In the genomic region with DNA sequence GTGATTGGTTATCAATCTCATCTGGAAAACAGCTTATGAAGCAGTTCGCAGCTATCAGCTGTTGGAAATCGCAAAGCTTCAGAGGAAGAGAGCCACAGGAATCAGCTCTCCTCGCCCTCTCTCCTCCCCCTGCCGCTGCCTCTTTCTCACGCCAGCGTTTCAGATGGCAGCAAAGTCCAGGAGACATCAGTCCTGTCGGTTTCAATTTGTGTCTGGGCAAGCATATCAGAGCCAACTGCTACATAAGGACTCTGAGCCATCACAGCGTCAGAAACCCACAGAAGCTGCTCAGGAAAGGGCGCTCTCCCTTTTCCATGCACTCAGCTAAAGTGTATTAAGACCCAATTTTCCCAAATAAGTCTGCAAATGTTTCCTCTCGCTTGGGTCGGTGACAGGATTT, we compare ENCODE assay signal across 8 mouse cellular contexts.
DNase-seq lines count a peak whose midpoint lies in the region; ATAC-seq and TF ChIP-seq lines count a peak whose summit lies in the region.

No protein-coding gene starts in this region.

- H3K4me1 ChIP-seq in heart, embryonic 14.5 days (ENCODE audit: control insufficient read depth in 2 of 2, insufficient read depth in 2 of 2, low read length in 2 of 2): peaks cover 2 to 7% of the 10 kb centered on the region in 2 experiments; a peak in 2 of 4 replicates
- peaks cover 38% of the 10 kb centered on the region for H3K4me1 ChIP-seq in midbrain, embryonic 13.5 days (replicated peaks)

- peak overlapping the region; percentile 53 for H3K4me3 ChIP-seq in layer of hippocampus, adult 2 months
- peak overlapping the region; percentile 6 to 19 for H3K4me3 ChIP-seq in heart, embryonic 14.5 days (ENCODE audit: control insufficient read depth in 1 of 2, insufficient read depth in 1 of 2, low read depth in 1 of 2, low read length in 2 of 2)
- peak overlapping the region; percentile 8; the same call in 1 of the 2 replicates for H3K4me3 ChIP-seq in midbrain, embryonic 13.5 days (replicated peaks)

- DNase-seq in layer of hippocampus, adult 2 months (ENCODE audit: low spot score in 2 of 2): no peak
- no peak for DNase-seq in layer of hippocampus, adult 9-10 months (ENCODE audit: low spot score)
- DNase-seq in embryo, embryonic 11 days: peak; percentile 61
- DNase-seq in kidney, postnatal 14 days: peak; percentile 34
- DNase-seq in layer of hippocampus, postnatal 36 days: no peak

- peak overlapping the region; percentile 79 for H3K27ac ChIP-seq in layer of hippocampus, adult 2 months
- peak overlapping the region in 1 of 2 experiments; percentile 0; a peak in 3 of 4 replicates for H3K27ac ChIP-seq in heart, embryonic 14.5 days (replicated peaks in 1 of 2; ENCODE audit: control insufficient read depth in 1 of 2, insufficient read depth in 1 of 2, low read depth in 2 of 2, low read length in 2 of 2)
- peak overlapping the region; percentile 54 for H3K27ac ChIP-seq in midbrain, embryonic 13.5 days

- H3K27me3 ChIP-seq in heart, embryonic 14.5 days (ENCODE audit: control insufficient read depth, insufficient read depth, low read length): no peaks in the 10 kb centered on the region
- H3K27me3 ChIP-seq in midbrain, embryonic 13.5 days: no peaks in the 10 kb centered on the region

- peak overlapping the region; percentile 42 for H3K9ac ChIP-seq in heart, embryonic 14.5 days (ENCODE audit: low read length)
- peak overlapping the region; percentile 32; the same call in 1 of the 2 replicates for H3K9ac ChIP-seq in midbrain, embryonic 13.5 days (replicated peaks)

- no peaks in the 10 kb centered on the region for H3K9me3 ChIP-seq in heart, embryonic 14.5 days (ENCODE audit: control insufficient read depth, low read length)
- no peaks in the 10 kb centered on the region for H3K9me3 ChIP-seq in midbrain, embryonic 13.5 days

- no peak for TF ChIP-seq CTCF in layer of hippocampus, adult 2 months (conservative IDR thresholded peaks at IDR 0.05)

- WGBS in heart, embryonic 14.5 days: 15% methylated on average over 11 of the region's 11 CpGs
- WGBS in midbrain, embryonic 13.5 days: 9% methylated on average over 11 of the region's 11 CpGs

- peaks cover 3% of the 10 kb centered on the region; the same call in 1 of the 2 replicates for H3K36me3 ChIP-seq in heart, embryonic 14.5 days (ENCODE audit: control insufficient read depth, insufficient read depth, low read length)
- no peaks in the 10 kb centered on the region for H3K36me3 ChIP-seq in midbrain, embryonic 13.5 days

- no peak for ATAC-seq in heart, embryonic 14.5 days (ENCODE audit: insufficient number of reproducible peaks, insufficient read depth, low FRiP score, low read depth)
- ATAC-seq in midbrain, embryonic 13.5 days: peak; percentile 75
- ATAC-seq in megakaryocyte, adult 5-6 weeks (ENCODE audit: poor library complexity, severe bottlenecking): no peak

- peak overlapping the region; percentile 54 for H3K4me2 ChIP-seq in heart, embryonic 14.5 days (ENCODE audit: low read length)
- H3K4me2 ChIP-seq in midbrain, embryonic 13.5 days (replicated peaks): peak overlapping the region; percentile 48

Comparison
In these comparisons a context has a peak if more than half of its experiments do, and no peak if none do; other contexts are left out.
1. DNase-seq: peak in embryo, embryonic 11 days (single experiment) and kidney, postnatal 14 days (single experiment); none in layer of hippocampus, adult 2 months (0 of 2), layer of hippocampus, adult 9-10 months (single experiment) and layer of hippocampus, postnatal 36 days (0 of 2).
2. Peak in every context shown above with its lines, with median percentiles within 50 percentile points of each other: H3K4me3 ChIP-seq.